Mouse (Mus musculus): ENCODE measurements at regions not wholly inside any gene's neighbourhood (a gene's known extent, or its start where the extent isn't known, plus 50 kb on each side); places are given as distances from the start of the nearest gene placed in this dataset.
"Not testable (repeated sequence)": the region's sequence is repeated elsewhere in the genome, so short reads cannot be mapped to it uniquely, and the experiment has no call there.

DNA sequence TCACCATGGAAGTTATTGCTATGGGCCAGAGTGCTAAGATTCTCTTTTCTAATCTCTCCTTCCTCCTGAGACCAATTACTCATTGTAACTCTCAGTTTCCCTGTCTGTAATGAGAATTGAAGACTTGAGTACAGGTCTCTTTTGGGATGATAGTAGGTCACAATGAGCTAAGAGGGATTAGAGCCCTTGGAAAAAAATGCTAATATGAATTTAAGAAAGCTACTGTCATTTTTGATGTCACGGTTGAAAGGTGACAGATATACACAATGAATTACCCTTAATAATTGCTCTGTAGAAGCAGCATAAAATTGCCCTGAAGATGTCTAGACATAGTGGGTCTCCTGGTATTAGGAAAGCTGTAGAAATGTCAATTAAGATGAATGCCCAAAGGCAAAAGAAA lies 178.2 kb downstream of the Kcna4 start:
- DNase-seq (ENCODE audit: low read depth): no peak

DNA sequence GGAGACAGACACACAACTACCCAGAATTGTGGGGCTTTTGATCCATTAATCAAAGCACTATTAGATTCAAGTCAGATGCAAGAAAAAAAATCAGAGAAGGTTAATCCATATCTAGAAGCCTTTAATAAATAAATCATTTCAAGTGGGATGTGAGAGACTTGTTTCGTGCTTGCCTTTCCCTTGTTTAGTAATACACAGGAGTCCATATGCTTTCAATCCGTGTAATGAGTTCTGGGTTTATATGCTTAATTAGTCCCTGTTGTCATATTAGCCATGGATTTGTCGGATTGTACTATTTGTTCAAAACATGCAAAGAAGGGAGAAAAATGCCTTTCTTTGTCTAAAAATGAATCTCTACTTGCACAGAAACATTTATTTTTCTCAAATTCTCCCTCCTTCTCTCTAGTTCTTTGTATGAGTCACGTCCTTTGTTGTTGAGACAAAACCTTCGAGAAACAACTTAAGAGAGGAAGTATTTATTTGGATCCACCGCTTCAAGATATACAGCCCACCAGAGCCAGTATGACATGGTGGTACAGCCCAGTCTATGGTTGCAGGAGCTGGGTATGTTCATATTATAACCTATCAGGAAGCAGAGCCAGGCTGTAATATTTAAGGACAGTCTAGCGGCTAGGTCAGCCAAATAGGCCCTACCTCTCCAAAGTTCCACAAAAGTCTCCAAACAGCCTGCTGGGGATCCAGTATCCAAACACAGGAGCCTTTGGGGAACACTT lies 213.4 kb downstream of the Kcna4 start:
- DNase-seq (ENCODE audit: low read depth): no peak

DNA sequence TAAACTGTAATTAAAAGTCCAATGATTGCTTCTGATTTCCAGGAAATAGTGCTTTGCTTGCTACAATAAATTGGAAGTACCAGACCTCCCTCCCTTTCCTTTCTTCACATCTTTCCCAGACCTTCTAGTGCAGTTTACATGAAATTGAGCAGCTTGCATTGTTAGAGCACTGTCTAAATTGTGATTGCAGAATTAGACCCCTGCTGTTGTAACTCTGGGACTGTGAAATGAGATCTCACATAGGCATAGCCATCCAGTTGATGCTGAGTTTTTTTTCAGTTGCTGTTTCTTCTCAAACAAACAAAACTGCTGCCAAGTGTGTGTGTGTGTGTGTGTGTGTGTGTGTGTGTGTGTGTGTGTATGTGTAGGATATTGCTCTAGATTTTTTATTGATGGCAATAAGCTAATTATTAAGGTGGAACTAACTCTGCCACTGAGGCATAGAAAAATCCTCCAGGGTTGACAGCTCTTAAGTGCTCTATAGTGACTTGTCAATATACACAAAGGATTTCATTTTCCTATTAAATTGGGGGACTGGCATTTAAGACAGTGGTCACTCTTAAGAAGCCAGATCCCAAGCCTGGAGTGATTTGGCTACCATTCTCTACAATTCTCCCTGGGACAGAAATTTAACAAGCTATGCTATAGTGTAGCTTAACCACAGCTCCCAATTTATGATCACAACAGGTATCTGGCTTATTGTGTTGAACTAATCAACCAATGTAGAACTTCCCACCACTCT lies 217.2 kb downstream of the Kcna4 start:
- no peak for DNase-seq (ENCODE audit: low read depth)

GRCm38 (mm10) chr2:107515486-107515885 lies 225.0 kb downstream of the Kcna4 start:
- not testable (repeated sequence) for DNase-seq (ENCODE audit: low read depth)

DNA sequence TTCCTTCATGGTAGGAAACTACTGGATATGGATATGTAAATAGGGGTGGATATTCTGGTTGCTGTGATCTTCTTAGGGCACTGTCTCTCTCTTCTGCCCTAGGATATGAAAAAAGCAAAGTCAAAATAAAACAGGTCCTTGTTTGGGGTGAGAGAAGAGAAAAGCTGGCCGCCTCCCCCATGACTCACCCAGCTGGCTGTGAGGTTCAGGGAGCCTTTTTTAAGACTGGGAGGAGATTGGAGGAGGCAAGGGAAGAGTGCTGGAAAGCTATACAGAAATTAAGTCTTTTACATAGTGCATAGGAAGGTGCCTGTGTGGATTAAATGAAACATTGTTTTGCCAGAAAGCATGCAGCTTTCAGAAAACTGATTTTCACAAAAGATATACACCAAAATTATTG lies 227.7 kb downstream of the Kcna4 start:
- peak; percentile 77 for DNase-seq (ENCODE audit: low read depth)

GRCm38 (mm10) chr2:107518759-107519158 lies 228.3 kb downstream of the Kcna4 start:
- no peak for DNase-seq (ENCODE audit: low read depth)

DNA sequence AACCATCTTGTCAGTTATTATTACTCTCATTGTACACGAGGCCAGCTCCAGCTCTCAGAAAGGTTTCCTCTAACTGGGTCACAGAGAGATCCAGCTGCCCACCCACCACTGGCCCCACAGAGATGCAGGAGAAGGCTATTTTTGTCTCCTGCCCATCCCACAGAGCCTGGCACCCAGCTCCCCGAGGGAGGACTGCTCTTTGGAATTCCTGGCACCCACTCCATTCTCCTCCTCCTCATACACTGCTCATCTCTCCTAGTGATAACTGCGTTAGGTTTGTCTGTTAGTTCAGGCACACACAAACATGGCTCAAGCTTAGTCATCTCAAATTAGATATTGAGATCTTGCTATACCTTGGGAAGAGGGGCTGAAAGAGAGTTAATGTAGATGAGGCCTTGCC lies 228.9 kb downstream of the Kcna4 start:
- DNase-seq (ENCODE audit: low read depth): peak; percentile 3

- peak; percentile 3 for DNase-seq (ENCODE audit: low read depth)
Measured at GRCm38 (mm10) chr2:107519761-107520160, 229.3 kb downstream of the Kcna4 start.

- no peak for DNase-seq (ENCODE audit: low read depth)
Measured at GRCm38 (mm10) chr2:107543161-107543560, 252.7 kb downstream of the Kcna4 start.

DNA sequence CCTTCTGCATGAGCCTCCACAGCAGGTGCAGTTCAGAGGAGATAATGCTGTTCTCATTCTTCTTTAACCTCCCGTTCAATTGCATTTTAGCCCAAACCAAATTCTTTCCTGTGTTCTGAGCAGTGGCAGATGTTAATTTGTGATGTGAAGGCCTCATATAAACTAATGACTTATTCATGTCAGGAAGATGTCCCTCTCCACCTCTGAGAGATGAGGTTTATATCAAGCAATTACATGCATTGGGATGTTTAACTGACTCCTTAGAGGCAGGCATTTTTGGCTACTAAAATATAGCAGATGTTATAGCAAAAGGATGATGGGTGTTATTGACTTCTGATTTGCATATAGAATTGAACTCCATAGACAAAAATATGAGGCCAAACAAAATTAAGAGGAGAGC lies 262.1 kb downstream of the Kcna4 start:
- no peak for DNase-seq (ENCODE audit: low read depth)

DNA sequence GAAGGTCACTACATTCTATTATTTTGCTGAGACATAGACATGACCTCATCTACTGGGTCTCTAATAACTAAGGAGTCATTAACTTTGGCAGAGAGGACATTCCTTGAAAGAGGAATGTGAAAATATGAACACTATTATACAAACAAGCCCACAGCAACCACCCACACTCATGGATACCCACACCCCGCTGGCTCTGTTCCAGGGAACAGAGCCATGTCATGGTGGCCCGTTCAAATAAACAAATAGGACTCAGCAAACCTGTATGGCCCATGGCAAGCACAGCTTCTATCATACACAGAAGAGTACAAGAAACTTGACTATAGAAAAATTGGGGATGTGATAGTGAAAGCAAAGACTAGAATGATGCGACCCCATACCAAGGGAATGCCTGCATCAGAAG lies 265.8 kb downstream of the Kcna4 start:
- DNase-seq (ENCODE audit: low read depth): no peak

DNA sequence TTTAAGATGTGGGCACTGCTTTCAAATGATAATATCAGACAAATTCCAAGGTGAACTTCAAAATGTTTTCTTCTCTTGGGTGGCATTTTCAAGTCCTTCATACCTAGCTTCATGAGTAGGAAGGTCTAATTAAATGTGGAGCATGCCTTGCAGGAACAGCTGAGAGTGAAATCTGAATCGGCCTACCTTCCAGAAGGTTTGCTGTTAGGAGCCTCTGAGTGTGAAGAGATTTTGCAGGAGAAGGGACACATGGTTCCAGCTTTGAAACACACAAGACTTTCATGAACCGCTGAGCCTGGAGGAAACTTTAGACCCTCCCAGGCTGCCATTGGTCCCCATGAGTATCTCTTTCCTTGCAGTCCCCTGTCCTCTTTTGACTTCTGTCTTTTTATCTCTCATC lies 279.2 kb downstream of the Kcna4 start:
- no peak for DNase-seq (ENCODE audit: low read depth)

DNA sequence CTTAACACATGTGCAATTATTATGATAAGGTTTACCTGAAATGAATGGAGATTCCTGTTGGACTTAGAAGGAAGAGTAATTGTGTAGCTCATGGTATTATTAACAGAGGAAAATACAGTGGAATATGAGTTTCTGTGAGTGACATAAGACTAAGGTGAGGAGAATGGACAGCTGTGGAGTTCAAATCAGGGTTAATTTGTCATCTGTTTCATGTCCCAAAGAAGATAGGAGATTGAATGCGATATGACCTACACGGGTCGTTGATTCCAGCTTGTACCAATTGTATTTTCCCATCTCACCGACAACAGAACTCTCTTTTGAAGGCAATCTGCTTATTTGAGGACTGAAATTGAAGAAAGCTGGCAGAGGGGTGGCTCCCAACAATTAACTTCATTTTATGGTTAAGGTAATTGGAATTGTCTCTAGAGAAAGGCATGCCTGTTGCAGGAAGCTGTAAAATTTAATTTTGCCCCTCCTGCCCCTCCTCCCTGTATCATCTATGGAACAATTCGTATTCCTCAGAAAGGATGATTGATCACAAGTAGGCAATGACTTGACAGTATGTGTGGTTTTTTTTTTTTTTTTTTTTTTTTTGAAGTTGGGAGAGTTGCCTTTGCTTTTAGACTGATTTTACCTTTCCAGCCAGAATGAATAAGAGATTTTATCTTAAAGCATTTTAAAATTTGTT lies 319.6 kb downstream of the Kcna4 start:
- no peak for DNase-seq (ENCODE audit: low read depth)

DNA sequence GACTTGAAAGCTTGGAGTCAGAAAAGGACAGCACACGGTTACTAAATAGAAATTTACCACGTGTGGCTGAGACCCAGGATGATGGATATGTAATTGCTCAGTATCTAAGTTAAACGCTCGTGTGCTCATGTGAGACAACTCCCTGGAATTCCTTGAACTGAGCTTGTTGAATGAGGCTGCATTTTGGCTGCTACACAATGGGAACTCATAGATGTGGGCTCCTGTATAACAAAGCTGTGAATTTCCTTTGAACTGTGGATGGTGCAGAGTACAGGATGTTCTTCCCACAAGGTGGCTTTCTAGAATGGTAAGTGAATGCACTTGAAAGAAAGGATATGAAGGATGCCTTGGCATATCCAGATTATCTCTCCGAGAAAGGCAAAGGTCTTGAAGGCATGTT lies 321.4 kb downstream of the Kcna4 start:
- peak; percentile 8 for DNase-seq (ENCODE audit: low read depth)

GRCm38 (mm10) chr2:107612221-107612620 lies 321.8 kb downstream of the Kcna4 start:
- DNase-seq (ENCODE audit: low read depth): peak; percentile 48

DNA sequence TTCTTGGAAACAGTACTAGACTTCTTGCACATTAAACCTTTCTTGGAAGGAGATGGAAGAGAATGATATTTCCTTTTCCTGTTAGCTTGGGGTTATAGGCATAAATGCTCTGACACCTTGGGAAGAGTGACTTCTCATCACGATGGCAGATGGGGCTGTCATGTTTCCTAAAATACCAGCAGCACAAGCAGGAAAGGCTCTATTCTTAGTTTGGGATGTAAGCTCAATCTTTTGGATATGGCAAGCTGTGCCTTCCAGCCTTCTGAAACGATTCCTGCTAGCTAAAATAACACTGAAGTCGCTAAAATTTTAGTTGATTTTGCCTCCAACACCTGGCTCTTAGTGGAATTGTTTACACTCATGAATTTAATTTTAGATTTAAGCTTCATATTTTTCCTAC lies 324.3 kb downstream of the Kcna4 start:
- DNase-seq (ENCODE audit: low read depth): no peak

- DNase-seq (ENCODE audit: low read depth): no peak
Measured at GRCm38 (mm10) chr2:107627458-107627857, 337.0 kb downstream of the Kcna4 start.

DNA sequence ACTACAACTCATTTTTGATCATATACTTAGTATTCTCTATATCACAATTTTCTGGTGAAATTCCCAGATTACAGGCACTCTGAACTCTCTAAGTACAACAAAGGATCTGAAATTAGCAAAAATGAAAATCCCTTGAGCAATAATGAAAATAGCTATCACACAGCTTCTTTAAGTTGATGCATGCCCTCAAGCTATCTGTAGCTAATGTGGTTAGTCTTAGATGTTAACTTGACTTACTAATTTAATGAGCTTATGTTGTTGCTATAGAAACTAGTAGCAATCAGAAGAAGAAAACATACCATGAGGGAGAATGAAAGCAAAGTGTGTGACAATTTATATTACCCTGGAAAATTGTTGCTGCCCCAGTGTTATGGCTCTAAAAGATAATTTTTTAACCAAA lies 368.7 kb downstream of the Kcna4 start:
- no peak for DNase-seq (ENCODE audit: low read depth)
